Mouse (Mus musculus): Measurements from ENCODE around the gene Asb14. TPM values are rescaled to one million over a fixed set of nuclear protein-coding genes. Genes with fewer than 3 reads are reported as not detected.
"Not testable (repeated sequence)": the region's sequence is repeated elsewhere in the genome, so short reads cannot be mapped to it uniquely, and the experiment has no call there.

Asb14 gene
- not detected in 2 replicates for total RNA-seq (2021)
- long read RNA-seq = 0 reads

DNA sequence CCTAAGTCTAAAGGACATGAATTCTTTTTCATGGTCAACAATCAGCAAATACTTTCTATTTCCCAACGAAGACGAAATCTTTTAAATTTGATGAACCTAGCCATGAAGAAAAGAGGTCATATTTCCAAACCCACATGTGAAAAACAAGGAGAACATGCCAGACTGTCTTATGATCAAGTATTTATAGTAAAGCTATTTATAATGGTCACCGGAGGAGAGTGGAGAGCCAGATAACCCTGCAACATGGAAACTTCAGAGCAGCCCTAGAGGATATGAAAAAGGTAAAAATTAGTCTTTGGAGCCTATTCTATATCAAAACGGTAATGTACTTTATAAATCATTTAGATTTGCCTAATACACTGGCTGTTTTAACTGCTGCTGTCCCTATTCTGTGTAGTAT, at the start of gene Asb14:
Gene Asb14 (plus strand): TSS at position 166 of the 400 bp plus-strand sequence.
- no peak for DNase-seq

DNA sequence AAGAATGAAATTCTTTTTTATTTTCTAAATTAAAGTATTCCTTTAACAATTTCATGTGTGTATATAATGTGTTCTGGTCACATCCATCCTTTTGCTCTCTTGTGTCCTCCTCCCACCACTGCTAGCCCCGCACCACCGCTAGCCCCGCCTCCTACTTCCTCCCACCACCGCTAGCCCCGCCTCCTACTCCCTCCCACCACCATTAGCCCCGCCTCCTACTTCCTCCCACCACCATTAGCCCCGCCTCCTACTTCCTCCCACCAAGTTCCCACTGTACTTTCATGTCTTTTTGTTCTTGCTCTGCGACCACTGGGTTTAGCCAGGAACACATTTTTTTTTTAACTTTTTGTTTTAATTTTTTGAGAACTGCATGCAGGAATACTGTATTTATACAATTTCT, 41.3 kb upstream of the Asb14 start:
- DNase-seq = no peak

DNA sequence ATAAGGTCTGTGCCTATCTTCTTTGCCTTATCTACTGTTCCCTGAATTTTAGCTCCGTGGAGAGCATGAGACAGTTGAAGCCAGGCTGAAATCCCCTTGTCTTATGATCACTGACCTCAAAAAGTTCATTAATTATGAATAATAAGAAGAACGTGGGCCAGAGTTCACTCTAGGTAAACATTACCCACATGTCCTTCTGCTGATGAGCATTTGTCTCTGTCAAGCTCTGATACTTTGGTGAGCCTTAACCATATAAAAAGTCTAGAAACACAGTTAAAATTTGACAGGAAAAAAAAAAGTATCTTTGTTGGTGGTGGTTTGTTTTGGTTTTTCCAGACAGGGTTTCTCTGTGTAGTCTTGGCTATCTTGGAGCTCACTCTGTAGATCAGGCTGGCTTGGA, 40.3 kb upstream of the Asb14 start:
- no peak for DNase-seq

DNA sequence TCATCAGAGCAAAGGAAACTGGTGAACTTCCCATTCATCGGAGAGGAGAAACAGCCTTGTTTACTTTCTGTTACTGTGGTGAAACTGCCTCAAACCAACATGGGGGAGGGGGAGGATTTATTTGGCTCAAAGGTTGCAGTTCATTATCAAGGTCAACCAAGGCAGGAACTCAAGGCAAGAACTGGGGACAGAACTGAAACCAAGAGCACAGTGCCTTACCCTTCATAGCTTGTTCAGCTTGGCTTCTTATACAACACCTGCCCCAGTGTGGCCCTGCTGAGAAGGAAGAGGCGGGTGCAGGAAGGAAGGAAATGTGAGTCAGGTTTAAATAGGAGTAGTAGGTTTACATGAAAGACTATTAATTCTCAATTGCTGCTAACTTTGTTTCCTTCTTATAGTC, 36.0 kb upstream of the Asb14 start:
- DNase-seq = no peak

DNA sequence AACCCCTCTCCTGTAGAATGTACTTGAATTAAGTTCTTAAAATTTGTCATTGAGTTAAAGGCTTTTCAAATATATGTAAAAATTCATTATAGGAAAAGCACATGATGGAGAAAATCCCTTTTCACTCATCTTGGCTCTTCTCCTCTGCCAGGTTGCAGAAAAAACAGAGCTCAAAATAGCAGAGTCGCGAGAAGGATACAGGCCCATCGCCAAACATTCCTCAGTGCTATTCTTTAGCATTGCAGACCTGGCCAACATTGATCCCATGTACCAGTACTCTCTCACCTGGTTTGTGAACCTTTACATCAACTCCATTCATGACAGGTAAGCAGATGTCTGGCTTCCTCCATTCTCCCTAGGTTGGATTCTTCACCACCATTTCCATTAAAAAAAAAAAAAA, 35.3 kb upstream of the Asb14 start:
- DNase-seq = no peak

DNA sequence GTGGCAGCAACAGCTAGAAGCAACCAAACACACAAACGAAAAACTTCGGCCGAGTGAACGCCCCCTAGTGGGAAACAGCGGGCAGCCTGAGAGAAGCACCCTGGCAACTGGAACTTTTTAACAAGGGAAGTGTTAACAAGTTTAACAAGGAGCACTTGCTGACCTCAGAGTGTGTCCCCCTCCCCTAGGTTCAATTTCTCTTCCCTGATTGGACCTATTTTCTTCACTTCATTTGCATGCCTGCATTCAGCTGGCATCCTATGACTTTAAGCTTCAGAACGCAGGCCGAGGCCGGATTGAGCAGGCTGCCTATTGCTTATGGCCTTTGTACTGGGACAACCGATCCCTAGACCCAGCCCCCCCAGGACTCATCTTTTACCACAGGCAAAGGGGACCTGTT, 27.0 kb upstream of the Asb14 start:
- no peak for DNase-seq

DNA sequence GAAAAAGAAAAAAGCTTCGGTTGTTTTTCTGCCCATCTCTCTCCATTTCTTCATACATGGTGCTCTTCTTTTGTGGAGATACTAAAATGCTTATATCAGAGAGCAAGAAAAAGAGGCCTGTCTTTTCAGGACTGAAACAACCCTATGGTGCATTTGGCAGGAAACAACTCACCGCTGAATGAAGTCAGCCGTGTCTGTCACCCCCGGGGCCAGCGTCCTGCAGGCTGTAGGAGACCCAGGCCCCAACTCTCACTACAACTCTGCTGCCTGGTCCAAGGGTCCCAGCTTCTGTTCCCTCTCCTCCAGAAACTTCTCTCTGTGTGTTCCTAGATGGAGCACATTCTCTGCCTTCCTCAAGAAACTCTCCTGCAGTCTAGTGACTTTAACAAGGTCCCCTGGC, 26.1 kb upstream of the Asb14 start:
- no peak for DNase-seq

DNA sequence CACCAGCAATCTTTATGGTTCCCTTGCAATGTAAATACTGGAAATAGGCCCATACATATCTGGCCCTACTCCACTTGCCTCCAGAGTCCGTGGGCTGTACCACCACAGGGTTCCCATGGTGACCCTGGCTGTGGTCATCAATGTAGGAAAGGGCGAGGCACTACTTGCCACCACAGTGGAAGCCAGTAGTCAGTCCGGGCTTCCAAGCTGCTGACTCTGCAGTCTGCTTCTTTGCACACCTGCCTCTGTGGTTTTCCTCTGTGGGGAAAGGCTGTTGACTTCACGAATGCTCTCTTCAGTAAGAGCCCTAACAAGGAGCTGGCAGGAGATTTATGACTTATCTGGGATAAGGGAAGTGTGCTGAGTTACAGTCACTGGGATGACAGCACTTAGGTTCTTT, 15.6 kb upstream of the Asb14 start:
- DNase-seq = no peak

DNA sequence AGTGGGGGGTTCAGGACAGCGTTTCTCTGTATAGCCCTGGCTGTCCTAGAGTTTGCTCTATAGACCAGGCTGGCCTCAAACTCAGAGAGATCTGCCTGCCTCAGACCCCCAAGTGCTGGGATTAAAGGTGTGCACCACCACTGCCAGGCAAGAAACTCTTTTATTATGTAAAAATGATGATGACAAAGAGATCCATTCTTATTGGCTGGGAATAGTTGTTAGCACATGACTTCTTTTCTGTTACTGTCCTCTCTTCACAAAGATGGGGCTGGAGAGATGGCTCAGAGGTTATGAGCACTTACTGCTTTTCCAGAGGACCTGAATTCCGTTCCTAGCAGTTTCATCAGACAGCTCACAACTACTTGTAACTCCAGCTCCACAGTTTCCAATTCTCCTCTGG, 14.4 kb upstream of the Asb14 start:
- DNase-seq = no peak

DNA sequence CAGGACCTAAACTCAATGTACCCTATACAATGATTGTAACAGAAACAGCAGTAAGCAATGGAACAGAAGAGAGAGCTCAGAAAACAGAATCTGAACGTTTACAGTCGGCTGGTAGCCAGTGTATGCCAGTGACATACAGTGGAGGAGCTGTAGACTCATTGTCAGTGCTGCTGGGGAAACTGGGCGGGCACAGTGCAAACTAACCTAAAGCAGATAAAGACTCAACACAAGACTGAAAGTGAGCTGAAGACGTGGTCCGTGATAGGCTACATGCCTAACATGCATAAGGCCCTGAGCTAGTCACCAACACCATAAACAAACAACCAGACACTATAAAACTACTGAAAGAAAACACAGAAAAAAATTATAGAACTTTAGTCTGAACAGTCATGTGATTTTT, 12.7 kb upstream of the Asb14 start:
- no peak for DNase-seq

DNA sequence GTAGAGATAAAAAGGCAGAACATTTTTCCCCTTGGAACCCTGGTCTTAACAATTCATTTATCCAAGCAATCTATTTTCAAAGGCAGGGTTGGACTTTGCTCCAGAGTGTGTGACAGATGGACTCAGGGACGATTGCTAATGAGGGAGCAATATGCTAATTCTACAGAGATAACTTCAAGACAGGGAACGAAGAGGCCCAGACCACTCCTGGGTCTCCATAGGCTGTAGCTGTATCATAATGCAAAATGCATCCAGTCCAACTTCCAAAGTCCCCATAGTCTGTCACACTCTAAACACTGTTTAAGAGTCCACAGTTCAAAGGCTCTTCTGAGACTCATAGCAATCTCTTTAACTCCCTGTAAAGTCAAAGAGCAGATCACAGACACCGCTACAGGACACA, 7.1 kb upstream of the Asb14 start:
- DNase-seq = no peak

DNA sequence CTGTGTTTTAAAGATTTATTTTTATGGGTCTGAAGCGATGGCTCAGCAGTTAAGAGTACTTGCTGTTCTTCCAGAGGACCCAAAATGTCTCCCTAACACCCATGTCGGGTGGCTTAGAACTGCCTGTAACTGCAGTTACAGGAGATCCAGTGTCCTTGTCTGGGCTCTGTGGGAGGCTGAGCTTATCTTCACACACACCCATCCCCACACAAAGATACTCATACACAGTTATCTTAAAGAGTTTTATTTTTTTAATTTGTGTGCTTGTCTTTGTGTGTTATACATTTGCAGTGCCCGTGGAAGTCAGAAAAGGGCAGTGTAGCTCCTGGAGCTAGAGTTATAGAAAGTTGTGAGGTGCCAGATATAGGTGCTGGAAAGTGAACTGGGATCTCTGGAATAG, 3.6 kb upstream of the Asb14 start:
- DNase-seq = no peak

DNA sequence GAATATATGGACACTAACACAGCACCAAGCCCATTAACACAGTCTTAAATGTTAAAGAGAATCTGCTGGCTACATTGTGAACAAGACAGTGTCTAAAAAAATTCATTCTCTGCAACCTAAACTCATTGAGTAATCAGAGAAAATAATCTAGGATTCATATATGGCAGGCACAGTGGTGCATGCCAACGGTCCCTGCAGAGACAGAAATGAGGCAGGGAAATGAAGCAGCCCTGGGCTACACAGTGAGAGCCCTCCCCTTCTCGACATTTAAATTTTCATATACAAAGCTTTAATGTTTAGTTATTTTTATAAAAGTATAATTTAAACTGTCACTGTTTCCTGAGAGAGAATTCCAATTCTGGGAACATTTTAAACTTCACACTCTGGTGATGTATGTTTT, 5.1 kb downstream of the Asb14 start:
- no peak for DNase-seq

DNA sequence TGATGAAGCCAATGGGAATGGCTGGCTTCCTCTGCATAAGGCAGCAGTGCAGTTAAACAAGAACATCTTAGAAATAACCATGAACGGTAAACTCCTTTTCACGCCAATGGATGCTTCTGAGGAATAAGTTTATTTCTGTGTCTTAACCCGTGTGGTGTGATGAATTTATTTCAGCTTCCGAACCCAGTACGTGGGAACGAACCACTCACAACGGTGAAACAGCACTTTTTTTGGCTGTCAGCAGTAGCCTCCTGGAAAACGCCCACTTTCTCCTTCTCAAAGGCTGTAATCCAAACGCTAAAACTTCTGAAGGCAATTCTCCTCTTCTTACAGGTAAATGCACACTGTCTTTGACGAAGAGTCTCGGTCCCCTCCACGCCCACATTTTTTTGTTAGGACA, 6.5 kb downstream of the Asb14 start:
- DNase-seq = no peak

DNA sequence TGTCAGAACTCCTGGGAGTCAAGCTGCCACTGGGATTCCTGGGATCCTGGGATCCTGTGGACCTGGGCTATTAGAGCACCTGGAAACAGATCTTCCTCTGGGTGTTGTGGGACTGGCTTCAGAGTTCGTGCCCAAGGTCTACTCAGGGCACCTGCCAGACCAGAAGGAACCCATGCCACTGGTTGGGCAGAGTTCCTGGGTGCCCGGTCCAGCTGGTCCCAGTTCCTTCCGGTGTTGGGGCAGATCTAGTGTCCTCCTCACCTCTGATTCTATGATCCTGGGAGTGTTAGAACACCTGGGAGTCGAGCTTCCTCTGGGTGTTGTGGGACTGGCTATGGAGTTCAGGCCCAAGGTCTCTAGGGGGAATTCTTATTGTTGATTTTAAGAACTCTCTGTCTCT, 13.0 kb downstream of the Asb14 start:
- no peak for DNase-seq

DNA sequence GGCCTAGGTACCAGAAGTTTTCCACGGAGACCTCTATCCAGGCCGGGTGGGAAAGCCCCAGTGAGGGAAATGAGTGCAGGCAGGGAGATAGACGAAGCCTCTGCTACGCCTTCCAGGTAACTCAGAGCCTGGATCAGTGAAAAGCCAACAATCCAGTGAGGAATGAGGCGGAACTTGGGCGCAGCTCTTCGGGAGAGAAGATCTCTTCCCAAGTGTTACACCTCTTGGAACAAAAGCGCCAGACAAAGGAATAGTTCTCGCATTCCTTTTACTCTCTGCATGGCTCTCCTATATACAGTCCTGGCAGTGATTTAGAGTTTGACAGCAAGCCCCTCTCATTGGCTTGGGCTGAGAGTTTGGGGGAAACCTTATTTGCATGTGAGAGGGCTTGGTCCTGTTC, 16.1 kb downstream of the Asb14 start:
- DNase-seq = not testable (repeated sequence)

DNA sequence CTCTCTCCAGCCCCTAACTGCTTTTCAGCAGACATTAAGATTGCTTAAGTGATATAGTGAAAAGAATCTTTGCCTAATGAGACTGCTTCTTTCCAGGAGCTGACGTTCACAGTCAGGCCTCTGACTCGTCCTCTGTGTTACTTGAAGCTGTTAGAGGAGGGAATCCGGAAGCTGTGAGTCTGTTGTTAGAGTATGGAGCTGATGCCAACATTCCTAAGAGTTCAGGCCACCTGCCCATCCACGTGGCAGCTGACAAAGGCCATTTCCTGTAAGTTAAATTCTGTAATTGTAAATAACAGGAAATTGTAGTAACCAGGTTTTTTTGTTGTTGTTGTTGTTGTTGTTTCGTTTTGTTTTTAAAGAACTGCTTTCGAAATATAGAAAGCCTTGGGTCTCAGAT, 16.8 kb downstream of the Asb14 start:
- no peak for DNase-seq

DNA sequence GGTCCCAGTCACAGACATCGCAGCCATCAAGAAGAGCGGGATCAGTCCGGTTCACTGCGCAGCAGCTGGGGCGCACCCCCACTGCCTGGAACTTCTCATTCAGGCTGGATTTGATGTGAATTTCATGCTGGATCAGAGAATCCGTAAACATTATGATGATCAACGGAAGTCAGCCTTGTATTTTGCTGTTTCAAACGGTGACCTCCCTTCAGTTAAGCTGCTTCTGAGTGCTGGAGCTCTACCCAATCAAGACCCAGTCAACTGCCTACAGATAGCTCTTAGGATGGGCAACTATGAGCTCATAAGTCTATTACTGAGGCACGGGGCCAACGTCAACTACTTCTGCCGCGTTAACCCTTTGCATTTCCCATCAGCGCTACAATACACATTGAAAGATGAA, 17.5 kb downstream of the Asb14 start:
- no peak for DNase-seq

DNA sequence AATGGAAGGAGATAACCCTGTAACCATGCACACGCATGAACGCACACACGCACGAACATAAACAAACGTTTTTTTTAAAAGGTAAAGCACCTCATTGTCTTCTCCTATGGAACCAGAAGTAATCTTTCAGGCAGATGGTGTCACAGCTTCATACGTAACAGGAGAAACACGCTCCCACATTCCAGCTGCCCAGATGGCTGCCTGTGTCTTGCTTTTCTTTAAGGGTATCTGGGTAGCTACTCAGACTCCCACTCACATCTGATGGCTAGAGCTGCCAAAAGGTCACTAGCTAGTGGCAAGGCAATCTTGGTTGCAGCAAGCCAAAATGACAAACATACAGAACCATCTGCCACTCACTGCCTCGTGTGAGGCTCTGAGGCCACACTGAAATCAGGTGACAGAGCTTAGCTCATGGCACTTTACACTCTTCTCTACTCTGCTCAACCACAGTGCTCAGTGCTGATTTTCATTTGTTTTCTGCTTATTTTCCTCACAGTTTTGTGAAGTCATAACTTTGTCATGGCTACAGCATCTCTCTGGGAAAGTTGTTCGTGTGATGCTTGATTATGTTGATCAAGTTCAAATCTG, 19.4 kb downstream of the Asb14 start:
- DNase-seq = no peak

DNA sequence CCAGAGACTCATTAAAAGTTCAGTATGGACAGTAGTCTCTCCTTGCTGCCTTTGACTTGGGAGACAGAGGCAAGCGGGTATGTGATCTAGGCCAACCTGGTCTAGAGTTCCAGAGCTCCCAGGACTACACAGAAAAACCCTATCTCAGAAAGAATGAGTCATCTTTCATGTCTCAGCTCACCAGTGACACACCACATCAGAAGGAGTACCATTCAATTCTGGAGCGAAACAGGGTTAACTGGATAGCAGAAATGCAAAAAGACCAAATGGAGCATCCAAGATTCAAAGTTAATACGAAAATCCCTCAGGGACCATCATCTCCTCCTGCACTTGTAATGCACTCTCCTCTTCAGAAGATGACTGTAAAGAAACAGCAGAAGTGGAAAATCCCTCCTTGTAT, 25.0 kb downstream of the Asb14 start:
- DNase-seq = no peak

DNA sequence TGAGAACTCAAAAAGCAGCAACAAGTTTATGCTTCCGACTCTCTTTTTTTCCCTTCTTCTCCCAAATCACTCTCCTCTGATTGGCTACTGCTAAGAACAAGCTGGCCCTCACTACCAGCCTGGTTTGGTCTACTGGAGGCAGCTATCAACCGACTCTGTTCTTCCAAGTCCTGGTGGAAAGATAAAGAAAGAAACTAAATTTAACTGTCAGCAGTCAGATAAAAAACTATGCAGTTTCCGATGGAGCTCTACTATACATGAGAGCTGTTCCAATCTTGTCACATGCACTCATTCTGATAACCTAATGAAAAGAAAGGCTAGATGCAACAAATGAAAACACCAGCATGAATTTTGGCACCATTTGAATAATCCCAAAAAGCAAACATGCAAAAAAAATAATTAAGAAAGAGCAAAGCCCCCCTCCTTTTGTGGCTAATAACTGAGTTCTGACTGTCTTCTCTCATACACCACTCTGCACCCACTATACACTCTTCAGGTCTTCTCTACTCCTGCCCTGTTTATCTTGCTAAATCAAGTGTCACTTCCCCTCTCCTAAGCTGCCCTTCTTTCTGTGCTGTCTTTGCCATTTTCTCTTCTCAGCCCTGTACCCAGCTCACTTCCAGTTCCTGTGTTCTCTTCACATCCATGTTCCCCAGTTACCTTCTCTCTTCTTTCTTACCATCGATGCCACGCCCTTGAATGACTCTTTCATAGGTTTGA, 29.5 kb downstream of the Asb14 start:
- no peak for DNase-seq

DNA sequence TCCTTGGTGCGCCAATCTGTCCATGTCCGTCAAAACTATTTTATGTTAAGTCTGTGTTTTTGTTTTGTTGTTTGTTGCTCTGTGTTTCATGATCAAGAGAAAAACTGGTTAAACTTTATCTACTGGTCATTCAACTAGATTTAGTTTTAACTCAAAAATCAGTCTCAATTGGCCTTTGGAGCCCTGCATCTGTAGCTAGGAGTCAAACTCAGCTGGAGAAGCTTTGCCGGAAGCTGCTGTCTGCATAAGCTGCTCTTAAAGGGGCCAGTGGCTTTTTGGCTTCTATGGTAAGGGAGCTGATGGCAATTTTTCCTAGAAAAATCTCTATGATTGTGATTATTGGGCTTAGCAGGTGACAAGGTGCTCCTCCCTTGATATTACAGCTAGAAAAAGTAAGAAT, 40.5 kb downstream of the Asb14 start:
- DNase-seq = no peak

DNA sequence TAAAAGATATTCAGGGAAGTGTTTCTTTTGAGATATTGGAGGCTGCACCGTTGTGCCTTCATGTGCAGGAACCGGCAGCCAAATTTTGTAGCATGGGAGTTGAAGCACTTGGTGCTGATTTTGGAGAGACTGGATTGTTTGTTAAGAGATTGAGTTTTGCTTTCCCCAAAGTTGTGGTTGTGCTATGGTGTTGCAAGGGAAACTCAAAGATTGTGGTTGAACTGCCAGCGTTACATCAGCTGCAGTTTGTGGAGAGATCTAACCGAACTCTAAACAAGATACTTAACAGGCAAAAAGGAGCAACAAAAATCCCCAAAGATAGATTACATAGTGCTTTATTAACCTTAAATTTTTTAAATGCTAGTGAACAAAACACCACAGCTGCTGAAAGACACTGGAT, 41.2 kb downstream of the Asb14 start:
- DNase-seq = no peak

DNA sequence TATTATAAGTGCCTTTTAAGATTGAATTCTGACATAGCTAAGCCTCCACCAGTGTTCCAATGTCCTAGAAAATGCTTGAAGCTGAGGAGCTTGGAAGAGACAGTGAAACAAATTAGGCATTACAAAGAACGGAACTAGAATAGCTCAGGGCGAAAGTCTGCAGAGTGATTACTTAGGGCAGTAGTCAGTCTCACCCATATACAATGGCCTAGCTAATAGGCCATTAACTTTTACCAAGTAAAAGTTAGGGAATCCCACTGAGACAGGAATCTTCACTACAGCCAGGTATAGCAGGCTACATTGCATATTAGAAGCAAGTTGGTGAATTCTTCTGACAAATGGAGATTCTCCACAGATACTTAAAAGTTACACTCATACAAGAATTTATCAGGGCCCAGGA, 61.8 kb downstream of the Asb14 start:
- not testable (repeated sequence) for DNase-seq

DNA sequence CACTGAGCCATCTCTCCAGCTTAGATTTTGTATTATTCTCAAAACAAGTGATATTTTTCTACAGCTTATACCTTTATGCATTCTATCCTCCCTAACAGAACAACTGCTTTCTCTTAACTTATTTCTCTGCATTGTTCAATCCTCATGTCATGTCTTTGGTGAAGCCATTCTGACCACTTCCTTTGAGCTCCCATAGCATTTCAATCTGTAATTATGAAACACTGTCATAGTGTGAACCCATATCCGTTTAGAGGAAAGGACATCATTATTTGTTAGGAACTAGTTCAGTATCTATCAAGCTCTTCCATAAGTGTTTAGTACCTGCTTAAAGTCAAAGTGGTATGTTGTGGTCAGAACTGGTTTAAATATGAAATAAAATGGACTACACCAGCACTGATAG, 66.2 kb downstream of the Asb14 start:
- no peak for DNase-seq

All from adrenal gland, postnatal 25 days (tissue).